Mouse (Mus musculus): ENCODE results near the gene Dmc1. TPM values are rescaled to one million over a fixed set of nuclear protein-coding genes. Genes with fewer than 3 reads are reported as not detected.

Gene Dmc1
- polyA plus RNA-seq, 1 experiment: 1.9 TPM

GRCm38 (mm10) chr15:79511553-79512320 is 93.2 kb downstream of the Dmc1 start:
- DNase-seq (ENCODE audit: low spot score): peak; percentile 64

Other genes starting within 250 kb of the Dmc1 start
- 51.5 and 68.3 TPM in 2 replicates for gene Tmem184b, start 201.5 kb downstream of the Dmc1 start, polyA plus RNA-seq (2012; rRNA removed)
- 76.7 and 90.3 TPM in 2 replicates for gene Csnk1e, start 149.5 kb downstream of the Dmc1 start, polyA plus RNA-seq (2012; rRNA removed)
- 0.04 and 0.07 TPM in 2 replicates for gene Kcnj4, start 99.9 kb downstream of the Dmc1 start, polyA plus RNA-seq (2012; rRNA removed)
- gene Kdelr3, start 88.7 kb downstream of the Dmc1 start, polyA plus RNA-seq (2012; rRNA removed): 48.5 and 54.9 TPM in 2 replicates
- 363 and 536 TPM in 2 replicates for gene Ddx17, start 58.4 kb downstream of the Dmc1 start, polyA plus RNA-seq (2012; rRNA removed)
- 3.3 and 3.4 TPM in 2 replicates for gene Fam227a, start 53.8 kb upstream of the Dmc1 start, polyA plus RNA-seq (2012; rRNA removed)
- 14.8 and 16.4 TPM in 2 replicates for gene Cby1, start 54.1 kb upstream of the Dmc1 start, polyA plus RNA-seq (2012; rRNA removed)
- gene Tomm22, start 65.8 kb upstream of the Dmc1 start, polyA plus RNA-seq (2012; rRNA removed): 93.0 and 110 TPM in 2 replicates
- 30.1 and 34.1 TPM in 2 replicates for gene Josd1, start 82.8 kb upstream of the Dmc1 start, polyA plus RNA-seq (2012; rRNA removed)
- 20.0 and 32.1 TPM in 2 replicates for gene Gtpbp1, start 85.7 kb upstream of the Dmc1 start, polyA plus RNA-seq (2012; rRNA removed)
- gene Sun2, start 137.4 kb upstream of the Dmc1 start, polyA plus RNA-seq (2012; rRNA removed): 57.9 and 83.3 TPM in 2 replicates
- 40.5 and 45.8 TPM in 2 replicates for gene Dnal4, start 172.7 kb upstream of the Dmc1 start, polyA plus RNA-seq (2012; rRNA removed)
- 1.9 and 4.4 TPM in 2 replicates for gene Nptxr, start 199.7 kb upstream of the Dmc1 start, polyA plus RNA-seq (2012; rRNA removed)
- gene Npcd, start 229.1 kb upstream of the Dmc1 start, polyA plus RNA-seq (2012; rRNA removed): 0.47 and 0.87 TPM in 2 replicates
- gene Cbx6, start 229.6 kb upstream of the Dmc1 start, polyA plus RNA-seq (2012; rRNA removed): 86.2 and 94.3 TPM in 2 replicates

Measured in urinary bladder, adult 2 months (tissue).